Mouse (Mus musculus) stomach, embryonic 15.5 days (tissue): ENCODE measurements around the gene Myt1l. TPM values are rescaled to one million over a fixed set of nuclear protein-coding genes. Genes with fewer than 3 reads are reported as not detected.

Experiments
- ATAC-seq: fragments of 200-750 bp; cut with Nextera tagmentation; 2 replicates; pipeline ENCODE4 v1.8.0; 2017; ENCODE audit warnings: low read depth, moderate number of reproducible peaks, moderate TSS enrichment; ENCODE audit not compliant: insufficient read depth, low FRiP score
- H3K27ac ChIP-seq: fragments of 300-500 bp; sonication (generic); 2 replicates; pipeline ENCODE4 v1.5.1; 2015; ENCODE audit warnings: mild to moderate bottlenecking, inconsistent platforms
- H3K27me3 ChIP-seq: fragments of 300-500 bp; sonication (generic); replicated peaks from 2 replicates; pipeline ENCODE4 v1.6.1; 2015; ENCODE audit warnings: inconsistent platforms
- H3K36me3 ChIP-seq: fragments of 300-500 bp; sonication (generic); 2 replicates; pipeline ENCODE4 v1.6.1; 2015; ENCODE audit warnings: inconsistent platforms
- H3K4me1 ChIP-seq: fragments of 300-500 bp; sonication (generic); 2 replicates; pipeline ENCODE4 v1.6.1; 2015; ENCODE audit warnings: inconsistent platforms
- H3K4me2 ChIP-seq: fragments of 300-500 bp; sonication (generic); 2 replicates; pipeline ENCODE4 v1.6.1; 2015; ENCODE audit warnings: mild to moderate bottlenecking, inconsistent platforms
- H3K4me3 ChIP-seq: fragments of 300-500 bp; sonication (generic); replicated peaks from 2 replicates; pipeline ENCODE4 v1.5.1; 2015; ENCODE audit warnings: inconsistent platforms
- H3K9ac ChIP-seq: fragments of 300-500 bp; sonication (generic); 2 replicates; pipeline ENCODE4 v1.6.1; 2015; ENCODE audit warnings: inconsistent platforms
- H3K9me3 ChIP-seq: fragments of 300-500 bp; sonication (generic); 2 replicates; pipeline ENCODE4 v1.6.1; 2016; ENCODE audit warnings: inconsistent platforms
- WGBS: fragments of 180-500 bp; shearing (Covaris S2); methylation state at CpG from one replicate; pipeline ENCODE4 v1.1.7; 2015; 5-methylcytosine and 5-hydroxymethylcytosine counted together
- polyA plus RNA-seq: library from polyadenylated mRNA; unstranded; fragments of >200 nt; fragmentation: Nextera tagmentation; extraction: Ambion mirVana; gene quantifications from 2 replicates; pipeline ENCODE4 v1.2.1, GENCODE M21; 2015

Gene Myt1l
- polyA plus RNA-seq, 1 experiment from 2014 or later: 2.0 TPM

DNA sequence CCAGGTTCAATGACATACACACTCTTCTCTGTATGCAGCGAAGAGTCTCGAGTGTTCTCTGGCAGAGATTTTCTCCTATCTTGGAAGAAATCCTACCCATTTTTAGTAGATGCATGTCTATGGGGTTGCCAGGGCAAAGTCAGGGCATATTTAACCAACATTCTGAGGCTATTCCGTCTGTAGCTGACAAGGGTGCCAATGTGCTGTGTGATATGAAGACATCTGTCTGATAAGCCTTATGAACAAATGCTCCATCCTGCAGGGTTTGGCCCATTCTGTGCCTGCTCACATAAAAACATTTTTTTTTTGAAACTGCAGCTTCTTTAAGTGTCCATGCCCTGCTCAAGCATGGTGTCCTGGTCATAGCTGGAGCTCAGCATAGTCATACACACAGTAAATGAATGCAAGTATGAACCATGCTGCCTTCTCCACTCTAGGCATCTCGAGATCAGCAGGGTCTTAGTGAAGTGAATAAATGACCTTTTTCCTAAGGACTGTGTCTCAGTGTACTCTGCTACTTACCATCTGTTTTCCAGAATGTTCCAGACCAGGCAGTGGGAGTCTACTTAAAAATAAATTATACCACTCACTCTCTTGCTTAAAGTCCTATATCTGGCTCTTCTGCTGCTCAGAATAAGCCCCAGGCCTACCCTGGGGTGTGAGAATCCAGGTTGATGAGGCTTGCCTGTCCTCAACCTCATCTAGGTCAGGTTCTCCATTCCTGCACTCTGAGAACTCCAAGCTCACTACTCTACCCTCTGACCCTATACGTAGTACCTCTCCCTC, 227.1 kb downstream of the Myt1l start:
- H3K36me3 ChIP-seq: no peaks in the 10 kb centered on the region
- H3K4me3 ChIP-seq: no peak overlapping the region
- H3K4me1 ChIP-seq: no peaks in the 10 kb centered on the region
- H3K9me3 ChIP-seq: no peaks in the 10 kb centered on the region
- ATAC-seq: no peak
- no peak overlapping the region for H3K4me2 ChIP-seq
- no peaks in the 10 kb centered on the region for H3K27me3 ChIP-seq
- 73% methylated on average over 5 of the region's 5 CpGs for WGBS
- H3K27ac ChIP-seq: no peak overlapping the region
- H3K9ac ChIP-seq: no peak overlapping the region

GRCm38 (mm10) chr12:29755872-29756265, 227.7 kb downstream of the Myt1l start:
- Histone ChIP-seq H3K27me3 (no peaks in the 10 kb centered on the region), H3K4me2 (no peak overlapping the region), H3K27ac (no peak overlapping the region), H3K4me3 (no peak overlapping the region), H3K9me3 (no peaks in the 10 kb centered on the region), H3K36me3 (no peaks in the 10 kb centered on the region), H3K9ac (no peak overlapping the region), H3K4me1 (no peaks in the 10 kb centered on the region)
- WGBS: 73% methylated on average over 3 of the region's 3 CpGs
- ATAC-seq: no peak

GRCm38 (mm10) chr12:29760611-29761010, 232.4 kb downstream of the Myt1l start:
- no peaks in the 10 kb centered on the region for H3K9me3 ChIP-seq
- H3K4me1 ChIP-seq: no peaks in the 10 kb centered on the region
- no peak for ATAC-seq
- WGBS: 76% methylated on average over 4 of the region's 4 CpGs
- H3K4me2 ChIP-seq: no peak overlapping the region
- no peak overlapping the region for H3K27ac ChIP-seq
- H3K4me3 ChIP-seq: no peak overlapping the region
- no peaks in the 10 kb centered on the region for H3K27me3 ChIP-seq
- no peaks in the 10 kb centered on the region for H3K36me3 ChIP-seq
- H3K9ac ChIP-seq: no peak overlapping the region

- no peak overlapping the region for H3K27ac ChIP-seq
- 88% methylated on average over 1 of the region's 1 CpGs for WGBS
- no peaks in the 10 kb centered on the region for H3K9me3 ChIP-seq
- H3K27me3 ChIP-seq: no peaks in the 10 kb centered on the region
- H3K36me3 ChIP-seq: no peaks in the 10 kb centered on the region
- H3K4me1 ChIP-seq: no peaks in the 10 kb centered on the region
- H3K9ac ChIP-seq: no peak overlapping the region
- ATAC-seq: no peak
- no peak overlapping the region for H3K4me2 ChIP-seq
- no peak overlapping the region for H3K4me3 ChIP-seq
Observed at GRCm38 (mm10) chr12:29766158-29766557, 238.0 kb downstream of the Myt1l start.

DNA sequence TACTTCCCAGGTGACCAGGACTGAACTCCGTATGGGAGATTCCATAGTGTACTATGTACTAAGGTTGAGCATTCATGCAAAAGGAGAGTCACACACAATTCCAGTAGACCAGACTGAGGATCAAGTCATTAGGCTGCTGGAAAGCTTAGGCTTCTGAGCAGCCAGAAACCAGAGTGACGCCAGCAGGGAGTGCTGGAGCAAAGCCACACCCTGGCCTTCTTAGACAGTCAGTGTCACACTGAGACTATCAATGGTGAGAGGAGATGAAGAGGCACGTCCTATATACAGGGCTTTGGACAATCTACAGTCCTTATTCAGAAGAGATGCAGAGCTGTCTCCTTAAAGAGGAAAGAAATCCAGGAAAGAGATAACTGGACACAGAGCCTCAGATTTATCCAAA, 243.6 kb downstream of the Myt1l start:
- Histone ChIP-seq H3K36me3 (no peaks in the 10 kb centered on the region), H3K9ac (no peak overlapping the region), H3K27ac (no peak overlapping the region), H3K27me3 (no peaks in the 10 kb centered on the region), H3K9me3 (no peaks in the 10 kb centered on the region), H3K4me1 (no peaks in the 10 kb centered on the region), H3K4me3 (no peak overlapping the region), H3K4me2 (no peak overlapping the region)
- ATAC-seq: no peak
- WGBS: 73% methylated on average over 3 of the region's 3 CpGs

DNA sequence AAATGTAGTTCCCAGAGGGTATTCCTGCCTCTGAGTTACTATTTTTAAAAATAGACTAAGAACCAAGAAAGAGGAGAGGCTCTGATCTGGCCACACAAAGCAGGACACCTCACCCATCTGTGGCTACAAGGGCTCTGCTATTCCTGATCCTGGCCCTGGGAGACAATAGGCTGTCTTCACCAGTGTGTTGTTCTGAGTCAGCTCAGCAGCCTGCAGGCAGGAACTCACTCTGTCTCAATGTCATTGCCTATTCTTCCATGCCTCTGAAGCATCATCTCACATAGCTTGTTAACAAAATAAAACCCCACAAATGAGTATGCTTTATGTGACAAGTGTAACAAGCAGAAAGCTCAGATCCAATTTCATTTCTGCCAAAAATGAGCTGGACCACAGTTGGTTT, 244.2 kb downstream of the Myt1l start:
- no peak overlapping the region for H3K9ac ChIP-seq
- H3K4me2 ChIP-seq: no peak overlapping the region
- no peak for ATAC-seq
- H3K4me3 ChIP-seq: no peak overlapping the region
- H3K9me3 ChIP-seq: no peaks in the 10 kb centered on the region
- no peaks in the 10 kb centered on the region for H3K27me3 ChIP-seq
- no peak overlapping the region for H3K27ac ChIP-seq
- no peaks in the 10 kb centered on the region for H3K36me3 ChIP-seq
- H3K4me1 ChIP-seq: no peaks in the 10 kb centered on the region

- Histone ChIP-seq H3K4me2 (no peak overlapping the region), H3K27me3 (no peaks in the 10 kb centered on the region), H3K9me3 (no peaks in the 10 kb centered on the region), H3K9ac (no peak overlapping the region), H3K27ac (no peak overlapping the region), H3K4me3 (no peak overlapping the region), H3K36me3 (no peaks in the 10 kb centered on the region), H3K4me1 (no peaks in the 10 kb centered on the region)
- WGBS: 74% methylated on average over 2 of the region's 2 CpGs
- ATAC-seq: no peak
Observed at GRCm38 (mm10) chr12:29778901-29779300, 250.7 kb downstream of the Myt1l start.

DNA sequence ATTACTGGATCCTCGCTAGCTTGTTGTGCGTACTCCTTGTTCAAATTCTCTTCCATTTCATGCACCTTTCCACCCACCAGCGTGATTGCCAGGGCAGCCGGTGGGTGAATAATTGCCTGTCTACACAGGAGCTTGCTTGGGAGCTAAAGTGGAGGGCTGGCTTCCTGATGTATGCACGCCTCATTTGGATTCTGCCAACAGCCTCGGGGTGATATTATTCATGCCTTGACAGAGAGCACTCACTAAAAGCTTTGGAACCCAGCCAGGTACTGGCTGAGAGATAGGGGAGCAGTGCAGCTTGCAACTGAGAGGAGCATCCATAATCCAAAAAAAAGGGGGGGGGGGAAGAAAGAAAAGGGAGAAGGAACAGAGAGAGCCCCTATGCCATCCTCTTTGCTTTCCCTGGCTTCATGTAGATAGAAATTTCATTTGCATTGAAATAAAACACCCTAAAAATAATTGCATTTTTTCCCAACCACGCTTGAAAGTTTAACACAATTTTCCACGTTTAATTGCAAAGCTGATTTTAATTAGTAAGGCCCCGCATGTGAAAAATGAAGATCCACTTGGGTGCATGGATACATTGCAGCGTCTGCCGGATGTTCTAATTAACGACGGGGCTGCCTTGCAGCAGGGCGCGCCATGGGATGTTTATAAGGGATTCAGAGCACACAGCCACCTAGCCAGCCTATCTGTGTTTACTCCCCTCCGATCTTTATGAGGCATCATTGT, 261.3 kb downstream of the Myt1l start:
- H3K27me3 ChIP-seq: no peaks in the 10 kb centered on the region
- H3K9me3 ChIP-seq: no peaks in the 10 kb centered on the region
- ATAC-seq: peak; percentile 56; the same call in 1 of the 2 replicates
- H3K4me2 ChIP-seq: no peak overlapping the region
- 0 out of 2 replicates have a peak, but pooled peaks cover 2% of the 10 kb centered on the region for H3K4me1 ChIP-seq
- 27% methylated on average over 16 of the region's 16 CpGs for WGBS
- no peak overlapping the region for H3K9ac ChIP-seq
- no peak overlapping the region for H3K4me3 ChIP-seq
- no peaks in the 10 kb centered on the region for H3K36me3 ChIP-seq
- H3K27ac ChIP-seq: no peak overlapping the region

- H3K27me3 ChIP-seq: no peaks in the 10 kb centered on the region
- H3K4me2 ChIP-seq: no peak overlapping the region
- no peaks in the 10 kb centered on the region for H3K36me3 ChIP-seq
- H3K9ac ChIP-seq: no peak overlapping the region
- ATAC-seq: no peak
- H3K27ac ChIP-seq: no peak overlapping the region
- no peak overlapping the region for H3K4me3 ChIP-seq
- H3K4me1 ChIP-seq: 0 out of 2 replicates have a peak, but pooled peaks cover 2% of the 10 kb centered on the region
- no peaks in the 10 kb centered on the region for H3K9me3 ChIP-seq
- 32% methylated on average over 4 of the region's 4 CpGs for WGBS
Observed at GRCm38 (mm10) chr12:29790051-29790386, 261.8 kb downstream of the Myt1l start.

DNA sequence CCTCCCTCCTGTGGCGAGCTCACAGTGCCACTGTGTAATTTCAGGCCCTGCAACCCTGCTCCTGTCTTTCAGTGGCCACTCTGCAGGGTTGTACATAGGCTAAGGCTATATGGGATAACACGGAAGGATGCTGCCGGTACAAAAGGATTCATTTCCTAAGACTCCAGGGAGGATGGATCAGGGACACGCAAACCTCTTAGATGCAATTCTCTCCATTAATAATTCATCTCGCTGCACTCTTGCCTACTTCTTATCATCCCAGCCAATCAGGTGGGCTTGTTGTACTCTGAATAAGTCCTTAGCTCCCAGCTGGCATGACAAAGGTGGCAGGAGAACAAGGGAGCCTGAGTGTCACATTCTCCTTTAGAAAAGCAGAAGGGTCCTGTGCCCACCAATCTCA, 264.8 kb downstream of the Myt1l start:
- H3K4me3 ChIP-seq: no peak overlapping the region
- H3K27me3 ChIP-seq: no peaks in the 10 kb centered on the region
- H3K27ac ChIP-seq: no peak overlapping the region
- H3K9ac ChIP-seq: no peak overlapping the region
- WGBS: 80% methylated on average over 5 of the region's 5 CpGs
- 0 out of 2 replicates have a peak, but pooled peaks cover 2% of the 10 kb centered on the region for H3K4me1 ChIP-seq
- ATAC-seq: no peak
- H3K9me3 ChIP-seq: no peaks in the 10 kb centered on the region
- H3K4me2 ChIP-seq: no peak overlapping the region
- H3K36me3 ChIP-seq: no peaks in the 10 kb centered on the region

DNA sequence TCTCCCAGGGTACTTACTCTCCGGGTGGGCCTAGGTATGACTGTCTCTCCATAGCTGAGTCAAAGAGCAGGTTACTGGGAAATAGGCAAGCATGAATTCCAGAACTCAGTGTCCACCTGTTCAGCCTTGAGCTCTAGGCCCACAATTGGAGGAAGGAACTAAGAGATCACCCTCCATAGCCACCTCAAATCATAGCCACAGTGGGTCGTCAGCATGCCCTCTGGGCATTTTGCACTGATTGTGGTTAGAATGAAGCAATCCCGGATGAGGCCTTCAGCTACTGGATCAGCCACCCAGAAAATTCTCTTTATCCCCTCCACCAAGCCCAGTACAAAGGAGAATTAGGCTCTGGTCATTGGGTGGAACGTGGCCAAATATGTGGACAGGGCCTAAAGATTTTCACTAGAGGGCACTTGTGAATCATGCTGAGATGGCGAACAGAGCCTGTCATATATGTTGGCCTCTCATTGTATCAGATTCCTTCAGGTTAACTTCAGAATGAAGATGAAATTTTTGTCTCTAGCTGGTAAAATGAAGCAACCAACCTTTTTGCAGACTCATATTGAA, 267.0 kb downstream of the Myt1l start:
- Histone ChIP-seq H3K4me3 (no peak overlapping the region), H3K9me3 (no peaks in the 10 kb centered on the region), H3K27me3 (no peaks in the 10 kb centered on the region), H3K27ac (no peak overlapping the region), H3K4me2 (no peak overlapping the region), H3K36me3 (no peaks in the 10 kb centered on the region), H3K4me1 (no peaks in the 10 kb centered on the region), H3K9ac (no peak overlapping the region)
- WGBS: 72% methylated on average over 5 of the region's 5 CpGs
- no peak for ATAC-seq

DNA sequence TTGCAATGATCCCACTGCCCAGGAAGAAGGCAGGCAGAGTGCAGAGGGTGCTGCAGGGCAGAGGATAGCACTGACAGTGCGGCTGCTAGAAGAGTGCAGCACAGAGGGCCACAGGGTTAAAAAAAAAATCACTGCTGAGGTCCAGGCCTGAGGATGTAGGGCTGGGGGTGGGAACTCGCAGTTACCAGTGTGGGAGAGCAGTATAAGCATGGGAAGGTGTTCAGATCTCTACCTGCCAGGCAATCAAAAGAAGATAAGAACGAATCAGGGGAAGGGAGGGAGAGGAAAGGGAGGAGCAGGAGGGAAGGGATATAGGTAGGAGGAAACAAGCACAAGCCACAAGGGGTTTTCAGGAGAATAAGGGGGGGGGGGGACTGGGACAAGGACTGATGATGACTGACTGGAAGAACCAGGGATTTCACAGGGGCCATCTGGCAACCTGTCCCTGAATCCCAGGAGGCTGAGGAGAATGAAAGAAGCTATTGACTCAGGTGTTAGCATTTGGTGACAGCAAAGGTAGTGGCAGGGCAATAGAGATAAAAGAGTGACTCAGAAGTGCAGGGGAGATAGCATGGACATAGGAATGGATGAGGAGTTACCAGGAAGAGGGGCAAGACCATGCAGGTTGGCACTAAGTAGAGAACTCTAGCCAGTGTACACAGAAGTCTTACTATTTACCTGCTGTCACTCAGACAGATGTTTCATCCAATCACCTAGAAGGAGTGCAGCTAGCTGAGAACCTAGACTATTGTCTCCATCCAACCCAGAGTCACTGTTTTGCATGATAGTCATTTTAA, 270.6 kb downstream of the Myt1l start:
- Histone ChIP-seq H3K9me3 (no peaks in the 10 kb centered on the region), H3K4me1 (no peaks in the 10 kb centered on the region), H3K4me2 (no peak overlapping the region), H3K36me3 (no peaks in the 10 kb centered on the region), H3K9ac (no peak overlapping the region), H3K27ac (no peak overlapping the region), H3K27me3 (no peaks in the 10 kb centered on the region), H3K4me3 (no peak overlapping the region)
- ATAC-seq: no peak
- 46% methylated on average over 3 of the region's 3 CpGs for WGBS
